Mouse (Mus musculus) MEL (cell line): ENCODE data around the gene Klk12. TPM values are rescaled to one million over a fixed set of nuclear protein-coding genes. Genes with fewer than 3 reads are reported as not detected.

Source experiments
- DNase-seq: peaks from one replicate; pipeline ENCODE4 v3.0.0; 2011; ENCODE audit warnings: low read depth, low spot score
- H3K27ac ChIP-seq: 2 replicates; pipeline ENCODE4 v1.5.1; 2012; ENCODE audit warnings: low read depth, mild to moderate bottlenecking, control low read depth, low read length, moderate library complexity; ENCODE audit not compliant: control insufficient read depth
- H3K27me3 ChIP-seq, 2 experiments: fragments of 150-350 bp in 1 of 2; sonication (generic) in 1 of 2; 2 replicates each; pipeline ENCODE4 v1.6.1; 2012; ENCODE audit warnings: low read length in 2 of 2, mild to moderate bottlenecking in 2 of 2, improper control_type of control experiment in 1 of 2, moderate library complexity in 1 of 2; ENCODE audit not compliant: insufficient read depth in 2 of 2, control insufficient read depth in 1 of 2
- H3K36me3 ChIP-seq, 2 experiments: 2 replicates each; pipeline ENCODE4 v1.6.1; 2012 to 2014; ENCODE audit warnings: low read length in 2 of 2, improper control_type of control experiment in 1 of 2, inconsistent platforms in 1 of 2, mild to moderate bottlenecking in 1 of 2; ENCODE audit not compliant: insufficient read depth in 2 of 2, control insufficient read depth in 1 of 2
- H3K4me1 ChIP-seq, 2 experiments: fragments of 150-350 bp in 1 of 2; sonication (generic) in 1 of 2; 2 replicates each; pipeline ENCODE4 v1.6.1; 2012; ENCODE audit warnings: low read length in 2 of 2, improper control_type of control experiment in 1 of 2, mild to moderate bottlenecking in 1 of 2; ENCODE audit not compliant: insufficient read depth in 2 of 2, control insufficient read depth in 1 of 2
- H3K4me3 ChIP-seq, 2 experiments: fragments of 150-350 bp in 1 of 2; sonication (generic) in 1 of 2; 2 replicates each; pipeline ENCODE4 v1.5.1; 2012; ENCODE audit warnings: low read depth in 2 of 2, low read length in 2 of 2, mild to moderate bottlenecking in 2 of 2, moderate library complexity in 2 of 2, control low read depth in 1 of 2, improper control_type of control experiment in 1 of 2; ENCODE audit not compliant: control insufficient read depth in 1 of 2, insufficient read depth in 1 of 2
- H3K79me2 ChIP-seq: 2 replicates; pipeline ENCODE4 v1.6.1; 2012; ENCODE audit warnings: mild to moderate bottlenecking, low read length, moderate library complexity; ENCODE audit not compliant: control insufficient read depth, poor library complexity, insufficient read depth
- H3K9ac ChIP-seq: 2 replicates; pipeline ENCODE4 v1.6.1; 2012; ENCODE audit warnings: low read depth, mild to moderate bottlenecking, control low read depth, low read length, moderate library complexity; ENCODE audit not compliant: control insufficient read depth, poor library complexity, severe bottlenecking
- H3K9me3 ChIP-seq: fragments of 150-350 bp; sonication (generic); replicated peaks from 2 replicates; pipeline ENCODE4 v1.6.1; 2012; ENCODE audit warnings: mild to moderate bottlenecking, low read length, improper control_type of control experiment, moderate library complexity; ENCODE audit not compliant: insufficient read depth
- BHLHE40 ChIP-seq: IDR thresholded peaks from 2 replicates; pipeline ENCODE4 v1.6.1; 2012; ENCODE audit warnings: low read depth, mild to moderate bottlenecking, inconsistent platforms, low read length, improper control_type of control experiment, borderline replicate concordance
- CHD2 ChIP-seq: IDR thresholded peaks from 2 replicates; pipeline ENCODE4 v1.6.1; 2011; ENCODE audit warnings: low read length, improper control_type of control experiment
- E2F4 ChIP-seq: IDR thresholded peaks from 2 replicates; pipeline ENCODE4 v1.6.1; 2011; ENCODE audit warnings: low read depth, low read length, improper control_type of control experiment, borderline replicate concordance
- ELF1 ChIP-seq: IDR thresholded peaks from 2 replicates; pipeline ENCODE4 v1.6.1; 2014; ENCODE audit warnings: low read depth, mild to moderate bottlenecking, inconsistent platforms, low read length, improper control_type of control experiment, moderate library complexity
- EP300 ChIP-seq, 2 experiments: IDR thresholded peaks; 2 replicates each; pipeline ENCODE4 v1.6.1; 2011; ENCODE audit warnings: improper control_type of control experiment in 2 of 2, low read length in 2 of 2, low read depth in 1 of 2, mild to moderate bottlenecking in 1 of 2
- ETS1 ChIP-seq: IDR thresholded peaks from 2 replicates; pipeline ENCODE4 v1.6.1; 2012; ENCODE audit warnings: low read depth, mild to moderate bottlenecking, inconsistent platforms, low read length, improper control_type of control experiment, moderate library complexity
- KAT2A ChIP-seq: conservative IDR thresholded peaks from 2 replicates; pipeline ENCODE4 v1.6.1; 2012; ENCODE audit warnings: low read depth, low read length, improper control_type of control experiment, inconsistent platforms
- MAZ ChIP-seq: IDR thresholded peaks from 2 replicates; pipeline ENCODE4 v1.6.1; 2012; ENCODE audit warnings: low read depth, mild to moderate bottlenecking, inconsistent platforms, low read length, improper control_type of control experiment
- MXI1 ChIP-seq: IDR thresholded peaks from 2 replicates; pipeline ENCODE4 v1.6.1; 2011; ENCODE audit warnings: mild to moderate bottlenecking, low read depth, low read length, improper control_type of control experiment
- MYC ChIP-seq: IDR thresholded peaks from 2 replicates; pipeline ENCODE4 v1.6.1; 2011; ENCODE audit warnings: low read depth, mild to moderate bottlenecking, low read length, improper control_type of control experiment, moderate library complexity
- POLR2A ChIP-seq, 2 experiments: IDR thresholded peaks; 2 replicates each; pipeline ENCODE4 v1.6.1; 2011 to 2012; ENCODE audit warnings: low read length in 2 of 2, mild to moderate bottlenecking in 2 of 2, control low read depth in 1 of 2, improper control_type of control experiment in 1 of 2, low read depth in 1 of 2, moderate library complexity in 1 of 2; ENCODE audit not compliant: control insufficient read depth in 1 of 2, insufficient read depth in 1 of 2, poor library complexity in 1 of 2
- POLR2AphosphoS5 ChIP-seq: IDR thresholded peaks from 2 replicates; pipeline ENCODE4 v1.6.1; 2012; ENCODE audit warnings: low read depth, borderline replicate concordance, mild to moderate bottlenecking, inconsistent platforms, low read length, moderate library complexity, mixed read lengths
- TBP ChIP-seq: IDR thresholded peaks from 2 replicates; pipeline ENCODE4 v1.8.0; 2011; ENCODE audit warnings: low read depth, low read length, improper control_type of control experiment
- USF1 ChIP-seq: IDR thresholded peaks from 2 replicates; pipeline ENCODE4 v1.6.1; 2014; ENCODE audit warnings: low read depth, mild to moderate bottlenecking, inconsistent platforms, low read length, improper control_type of control experiment, moderate library complexity
- USF2 ChIP-seq, 2 experiments: IDR thresholded peaks; 2 replicates each; pipeline ENCODE4 v1.6.1; 2011 to 2012; ENCODE audit warnings: improper control_type of control experiment in 2 of 2, low read length in 2 of 2, borderline replicate concordance in 1 of 2, inconsistent platforms in 1 of 2, low read depth in 1 of 2, mild to moderate bottlenecking in 1 of 2; ENCODE audit not compliant: insufficient read depth in 1 of 2
- ZC3H11A ChIP-seq: IDR thresholded peaks from 2 replicates; pipeline ENCODE4 v1.6.1; 2012; ENCODE audit warnings: low read depth, mild to moderate bottlenecking, inconsistent platforms, low read length, improper control_type of control experiment
- ZKSCAN1 ChIP-seq: IDR thresholded peaks from 2 replicates; pipeline ENCODE4 v1.6.1; 2012; ENCODE audit warnings: low read depth, mild to moderate bottlenecking, inconsistent platforms, low read length, improper control_type of control experiment, moderate library complexity
- ZNF384 ChIP-seq: IDR thresholded peaks from 2 replicates; pipeline ENCODE4 v1.6.1; 2012; ENCODE audit warnings: low read depth, mild to moderate bottlenecking, inconsistent platforms, low read length, improper control_type of control experiment
- polyA plus RNA-seq, 2 experiments: library from polyadenylated mRNA; stranded (reverse) in 1 of 2; unstranded in 1 of 2; fragments of >175 nt in 1 of 2; fragments of >200 nt in 1 of 2; gene quantifications; 2 replicates each; pipeline versions ENCODE4 v1.2.1 to v1.2.4; 2012; ENCODE audit warnings: low replicate concordance in 2 of 2, low read depth in 1 of 2; ENCODE audit not compliant: insufficient read length in 2 of 2, insufficient read depth in 1 of 2, missing spikeins in 1 of 2
- total RNA-seq: library from RNA; depleted of rRNA; stranded (reverse); fragments of 300-350 nt; gene quantifications from 2 replicates; pipeline ENCODE4 v1.2.3, GENCODE M21; 2012

Klk12 gene
- total and polyA plus RNA-seq, 3 experiments, result not detected

GRCm38 (mm10) chr7:43752806-43753205 lies 15.9 kb upstream of the Klk12 start:
- no peaks in the 10 kb centered on the region for H3K79me2 ChIP-seq
- H3K4me1 ChIP-seq, result no peaks in the 10 kb centered on the region
- no peaks in the 10 kb centered on the region for H3K27me3 ChIP-seq
- H3K4me3 ChIP-seq, result no peak overlapping the region
- no peak overlapping the region for H3K9ac ChIP-seq
- TF ChIP-seq ELF1 (no peak), TBP (no peak), POLR2AphosphoS5 (no peak), USF1 (no peak), MAZ (no peak), EP300 (IDR thresholded peaks at IDR 0.05; ENCODE audit: low read depth in 1 of 2, low read length in 2 of 2) (no peak), CHD2 (no peak), USF2 (IDR thresholded peaks at IDR 0.05; ENCODE audit: borderline replicate concordance in 1 of 2, insufficient read depth in 1 of 2, low read depth in 1 of 2, low read length in 2 of 2) (no peak), POLR2A (IDR thresholded peaks at IDR 0.05; ENCODE audit: control insufficient read depth in 1 of 2, insufficient read depth in 1 of 2, low read depth in 1 of 2, low read length in 2 of 2, poor library complexity in 1 of 2) (no peak), ZKSCAN1 (no peak), BHLHE40 (no peak), MYC (no peak), ZC3H11A (no peak), ETS1 (no peak), KAT2A (no peak), MXI1 (no peak), E2F4 (no peak), ZNF384 (no peak)
- H3K27ac ChIP-seq, result no peak overlapping the region
- H3K9me3 ChIP-seq, result no peaks in the 10 kb centered on the region
- no peaks in the 10 kb centered on the region for H3K36me3 ChIP-seq
- DNase-seq, result no peak

- Histone ChIP-seq H3K79me2 (no peaks in the 10 kb centered on the region), H3K9me3 (no peaks in the 10 kb centered on the region), H3K4me1 (no peaks in the 10 kb centered on the region), H3K36me3 (no peaks in the 10 kb centered on the region), H3K9ac (no peak overlapping the region), H3K27ac (no peak overlapping the region), H3K27me3 (no peaks in the 10 kb centered on the region), H3K4me3 (no peak overlapping the region)
- no peak for DNase-seq
- TF ChIP-seq ZNF384, result no peak
Measured at GRCm38 (mm10) chr7:43766484-43766883, 2.2 kb upstream of the Klk12 start.
